Mouse (Mus musculus) lung, postnatal 14 days (tissue): ENCODE measurements at regions not wholly inside any gene's neighbourhood (a gene's known extent, or its start where the extent isn't known, plus 50 kb on each side); places are given as distances from the start of the nearest gene placed in this dataset.

Source experiments
- DNase-seq: peaks from one replicate; pipeline ENCODE4 v3.0.0; 2021

DNA sequence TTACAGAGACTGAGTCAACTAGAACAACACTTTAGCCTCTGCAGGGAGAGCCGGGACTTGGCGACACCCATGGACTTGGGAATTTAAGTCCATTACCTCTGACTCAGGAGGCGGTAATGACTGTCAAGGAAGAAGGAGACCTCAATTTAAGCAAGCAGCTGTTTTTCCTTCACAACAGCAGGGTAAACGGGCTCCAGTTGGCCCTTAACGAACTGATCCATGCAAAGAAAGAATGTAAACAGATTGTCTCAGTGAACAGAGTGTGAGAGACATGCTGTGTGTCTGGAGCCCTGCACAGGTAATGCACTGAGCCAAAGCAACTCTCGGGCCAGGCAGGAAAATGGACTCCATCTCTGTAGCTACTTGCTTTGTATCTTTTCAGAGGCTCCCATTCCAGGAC is 98.5 kb upstream of the Maf start:
- peak; percentile 6 for DNase-seq

DNA sequence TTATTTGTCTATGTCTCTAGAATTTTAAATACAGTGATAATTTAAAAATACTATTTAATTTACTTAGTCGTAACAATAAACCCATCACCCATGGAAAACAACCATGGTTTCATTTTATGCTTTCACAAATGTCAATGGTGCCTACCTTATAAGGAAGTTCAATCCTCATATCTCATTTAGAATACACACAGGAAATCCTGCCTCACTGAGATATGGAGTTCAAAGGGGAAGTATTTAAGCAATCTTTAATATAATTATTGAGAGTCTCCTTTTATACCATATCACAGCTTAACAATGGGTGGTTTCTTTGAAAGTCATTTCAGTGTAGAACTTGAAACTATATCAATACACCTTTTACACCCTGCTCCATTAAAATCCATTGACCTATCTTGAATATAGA is 86.0 kb upstream of the Maf start:
- DNase-seq = no peak

DNA sequence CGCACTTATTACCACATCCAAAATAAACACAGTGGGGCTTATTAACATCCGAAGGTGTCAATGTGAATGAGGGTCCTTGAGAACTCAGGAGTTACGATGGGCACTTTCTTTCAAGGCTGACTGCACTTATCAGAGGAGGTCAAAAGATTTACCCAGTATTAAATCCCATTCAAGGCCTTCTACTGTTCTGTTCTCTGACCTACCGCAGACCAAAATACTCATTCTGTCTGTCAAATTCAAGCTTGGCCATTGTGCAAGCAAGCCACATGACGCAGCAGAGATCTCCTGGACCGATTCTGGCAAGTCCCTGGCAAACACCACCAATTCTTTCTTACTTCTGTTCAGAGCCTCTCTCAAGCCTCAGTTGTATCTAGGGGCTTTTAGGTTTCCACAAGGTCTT is 80.8 kb upstream of the Maf start:
- DNase-seq = peak; percentile 12

DNA sequence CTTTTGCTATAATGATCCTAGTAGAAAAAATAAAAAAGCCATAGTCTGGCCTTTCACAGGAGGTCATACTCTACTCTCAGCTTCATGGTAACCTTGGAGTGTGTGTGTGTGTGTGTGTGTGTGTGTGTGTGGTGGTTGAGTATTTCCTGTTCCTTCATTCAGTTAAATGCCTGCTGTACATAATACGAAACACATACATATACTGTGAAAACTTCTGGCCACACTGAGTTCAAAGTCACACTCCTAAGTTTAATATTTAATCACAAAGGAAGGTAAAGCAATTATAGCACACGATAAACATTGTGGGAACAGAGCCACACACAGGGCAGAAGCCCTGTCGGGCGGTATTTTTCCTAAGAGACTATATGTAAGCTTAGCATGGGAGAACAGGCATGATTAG is 78.6 kb upstream of the Maf start:
- no peak for DNase-seq

DNA sequence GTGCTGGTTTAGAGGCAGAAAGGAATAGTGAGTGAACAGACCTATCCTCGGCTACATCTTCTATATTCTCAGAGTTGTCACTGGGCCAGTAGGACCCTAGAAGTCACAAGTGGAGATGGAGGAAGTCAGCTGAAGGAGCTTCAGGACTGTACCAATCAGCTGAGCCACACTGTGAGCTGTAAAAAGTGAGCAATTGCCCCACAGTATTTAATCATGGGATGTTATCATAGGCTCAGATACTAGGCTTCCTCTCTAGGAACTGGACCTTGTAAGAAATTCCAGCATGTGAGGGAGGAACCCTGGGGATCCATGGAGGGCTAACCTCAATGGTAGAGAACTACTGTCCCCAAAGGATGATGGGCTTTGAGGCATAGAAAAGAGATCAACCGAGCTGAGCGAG is 78.2 kb upstream of the Maf start:
- DNase-seq = no peak

DNA sequence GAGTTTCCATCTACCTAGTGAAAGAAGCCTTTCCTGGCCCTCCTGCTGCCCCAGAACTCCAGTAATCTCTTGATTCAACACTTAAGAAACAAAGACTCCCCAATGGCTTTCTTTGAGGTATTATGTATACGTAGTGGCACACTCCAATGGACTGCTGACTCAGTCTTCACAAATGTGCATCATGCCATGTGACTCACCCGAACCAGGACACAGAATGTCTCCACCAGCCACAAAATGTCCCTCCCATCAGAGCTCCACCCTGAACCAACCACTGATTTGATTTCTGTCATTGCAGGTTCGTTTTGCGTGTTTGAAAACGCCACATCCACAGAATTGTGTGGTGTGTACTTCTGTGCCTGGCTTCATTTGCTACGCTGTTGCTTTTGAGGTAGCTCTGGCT is 75.8 kb upstream of the Maf start:
- DNase-seq = no peak

DNA sequence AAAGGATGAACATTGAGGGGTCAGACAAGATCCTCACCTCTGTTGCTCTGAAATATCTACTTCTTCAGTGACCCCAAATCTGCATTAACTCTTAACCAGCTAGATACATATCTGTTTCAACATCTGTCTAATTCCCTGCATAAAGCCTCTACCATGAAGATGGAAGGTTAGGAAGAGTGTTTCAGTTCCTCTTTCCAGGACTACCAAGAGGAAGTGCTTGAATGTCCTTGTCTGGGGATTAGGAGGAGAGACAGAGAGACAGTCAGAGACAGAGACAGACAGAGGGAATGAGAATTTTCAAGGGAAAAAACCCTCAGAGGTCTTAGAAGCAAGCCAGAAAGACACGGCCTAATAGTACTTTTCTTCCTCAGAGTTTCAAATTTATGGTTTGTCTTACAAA is 70.8 kb upstream of the Maf start:
- no peak for DNase-seq

DNA sequence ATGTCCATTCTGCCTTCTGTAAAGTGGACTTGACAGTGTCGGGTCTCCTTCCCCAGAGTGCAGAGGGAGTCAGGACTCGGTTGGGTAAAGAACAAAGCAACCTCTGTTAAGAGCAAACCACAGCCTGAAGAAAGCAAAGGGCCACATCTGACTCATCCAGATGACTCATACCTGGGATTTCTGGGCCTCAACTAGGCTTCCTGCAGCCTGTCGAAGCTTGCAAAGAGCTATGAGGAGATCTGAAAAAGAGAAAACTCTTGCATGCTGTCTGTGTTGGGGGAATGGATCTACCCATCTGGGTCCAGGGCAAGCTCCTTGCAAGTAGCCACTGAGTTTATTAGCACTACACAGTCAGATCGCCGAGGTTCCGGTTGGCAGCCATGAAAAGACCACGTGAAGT is 63.5 kb upstream of the Maf start:
- no peak for DNase-seq

DNA sequence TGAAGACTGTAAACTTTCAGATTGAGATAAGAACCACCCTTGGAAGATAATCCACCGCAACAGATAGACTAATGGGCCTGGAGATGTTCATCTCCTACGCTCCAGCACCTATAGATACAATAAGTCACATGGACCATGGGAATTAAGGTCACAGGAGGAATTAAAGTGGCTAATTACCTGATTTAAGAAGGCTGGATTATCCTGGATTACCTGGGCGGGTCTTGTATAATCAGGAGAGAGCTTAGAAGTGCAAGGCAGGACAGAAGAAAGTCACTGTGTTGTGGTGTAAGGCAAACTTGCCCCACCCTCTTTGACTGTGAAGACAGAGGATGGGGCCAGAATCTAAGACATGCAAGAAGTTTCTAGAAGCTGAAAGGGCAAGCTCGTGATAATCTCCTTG is 61.0 kb upstream of the Maf start:
- no peak for DNase-seq

DNA sequence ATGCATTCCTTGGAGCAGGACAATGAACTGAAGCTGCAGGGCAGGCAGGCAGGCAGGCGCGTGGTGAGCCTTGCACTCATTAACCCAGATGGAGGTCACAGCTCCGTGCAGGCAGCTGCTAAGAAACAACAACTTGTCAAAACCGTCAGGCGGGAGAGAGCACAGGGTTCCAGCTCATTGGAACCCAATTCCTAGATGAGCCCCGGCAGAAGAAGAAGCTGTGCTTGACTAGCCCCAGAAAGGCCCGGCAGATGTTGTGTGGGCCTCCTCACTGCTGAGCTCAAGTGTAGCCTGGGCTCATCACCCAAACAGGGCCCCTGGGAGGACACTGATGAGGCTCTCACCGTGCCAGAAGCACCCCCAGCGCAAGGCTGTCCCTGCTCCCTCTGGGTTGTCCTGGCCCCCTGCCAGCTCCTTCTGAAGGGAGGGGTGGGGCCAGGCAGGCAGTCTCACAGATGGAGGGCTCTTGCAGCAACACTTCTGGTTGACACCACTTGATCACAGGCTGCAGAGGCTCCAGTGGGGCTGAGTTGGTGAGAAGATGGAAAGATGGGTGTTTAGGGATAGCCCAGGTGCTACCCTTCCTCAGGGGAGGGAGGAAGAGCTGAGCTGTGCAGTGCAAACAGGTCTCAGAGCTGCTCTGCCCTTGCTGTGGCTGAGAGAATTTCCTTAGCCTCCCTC is 58.8 kb upstream of the Maf start:
- peak; percentile 46 for DNase-seq

DNA sequence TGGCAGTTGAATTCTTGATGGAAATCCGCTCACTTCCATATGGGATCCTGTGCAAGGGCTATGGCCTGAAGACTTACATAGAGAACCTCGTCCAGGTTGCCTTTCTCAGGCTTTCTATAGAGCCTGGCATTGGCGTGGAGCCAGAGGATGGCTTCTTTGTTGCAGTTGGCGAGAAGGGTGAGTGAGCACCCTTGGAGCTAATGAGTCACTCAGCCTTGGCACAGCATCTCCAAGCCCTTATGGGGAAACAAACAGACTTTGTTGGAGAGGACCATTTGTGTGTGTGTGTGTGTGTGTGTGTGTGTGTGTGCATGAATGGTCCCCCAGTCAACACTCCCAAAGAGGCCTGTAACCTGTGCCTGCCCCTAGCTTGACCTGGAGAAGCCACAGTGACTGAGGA is 57.0 kb upstream of the Maf start:
- DNase-seq = no peak

DNA sequence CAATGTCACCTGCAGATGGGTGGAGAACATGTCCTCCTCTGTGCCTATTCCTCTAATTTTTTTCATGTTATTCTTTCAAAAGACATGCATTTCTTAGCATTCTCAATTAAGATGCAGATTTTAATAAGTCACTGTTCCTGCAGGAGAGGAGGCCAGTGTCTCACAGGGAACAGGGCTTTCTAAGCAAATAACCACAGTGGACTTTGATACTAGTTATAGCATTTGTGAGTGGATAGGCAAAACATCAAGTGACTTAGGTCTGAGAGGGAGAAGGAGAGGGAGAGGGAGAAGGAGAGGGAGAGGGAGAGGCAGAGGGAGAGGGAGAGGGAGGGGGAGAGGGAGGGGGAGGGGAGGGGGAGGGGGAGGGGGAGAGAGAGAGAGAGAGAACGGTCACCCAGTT is 50.4 kb upstream of the Maf start:
- DNase-seq = no peak
